Comparison of ENCODE assay signal across 26 mouse cellular contexts in the genomic region with DNA sequence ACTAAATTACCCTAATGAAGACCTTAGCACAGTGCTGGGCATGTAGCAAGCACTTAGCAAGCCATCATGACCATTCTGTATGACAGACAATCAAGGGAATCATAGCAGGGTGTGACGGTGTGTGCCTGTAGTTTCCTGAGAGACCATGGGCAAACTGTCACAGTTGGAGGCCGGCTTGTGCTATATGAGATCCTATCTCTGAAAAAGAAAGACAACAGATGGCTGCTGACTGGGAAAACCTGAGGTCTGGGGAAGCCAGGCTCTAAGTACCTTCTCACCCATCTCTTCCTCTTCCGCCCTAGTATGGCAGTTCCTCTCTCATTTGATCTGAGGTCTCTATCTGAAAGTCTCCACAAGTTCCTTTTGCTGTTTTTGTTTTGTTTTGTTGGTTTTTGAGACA. TPM values are rescaled to one million over a fixed set of nuclear protein-coding genes. Genes with fewer than 3 reads are reported as not detected.
DNase-seq lines count a peak whose midpoint lies in the region; ATAC-seq and TF ChIP-seq lines count a peak whose summit lies in the region.
"Had no signal": no experiment of that assay in that cellular context is flagged by ENCODE, and none has a peak within 500 bp of the region (broad histone marks: within the 10 kb centered on the region; RNA-seq: fewer than 3 reads in every experiment).

No protein-coding gene starts in this region.

- no peak overlapping the region for H3K4me3 ChIP-seq in liver, embryonic 14.5 days (ENCODE audit: insufficient read depth in 1 of 2, low read depth in 2 of 2, low read length in 2 of 2)
- H3K4me3 ChIP-seq in lung, postnatal 0 days (ENCODE audit: low read depth, low read length): no peak overlapping the region
- H3K4me3 ChIP-seq: embryonic facial prominence, embryonic 12.5 days; heart, adult 2 months; heart, embryonic 15.5 days; hindbrain, embryonic 15.5 days; intestine, embryonic 15.5 days; limb, embryonic 13.5 days had no signal

- H3K4me2 ChIP-seq in liver, embryonic 14.5 days (ENCODE audit: low read depth): no peak overlapping the region
- H3K4me2 ChIP-seq in lung, postnatal 0 days (replicated peaks; ENCODE audit: low read depth, low read length): no peak overlapping the region
- H3K4me2 ChIP-seq: embryonic facial prominence, embryonic 12.5 days; heart, embryonic 15.5 days; hindbrain, embryonic 15.5 days; intestine, embryonic 15.5 days; limb, embryonic 13.5 days; lung, embryonic 14.5 days had no signal

- 39% methylated on average over 3 of the region's 3 CpGs for WGBS in liver, embryonic 14.5 days (ENCODE audit: insufficient replicate concordance)
- 83% methylated on average over 3 of the region's 3 CpGs for WGBS in lung, postnatal 0 days

- peaks cover 8% of the 10 kb centered on the region for H3K36me3 ChIP-seq in liver, embryonic 14.5 days (replicated peaks; ENCODE audit: control insufficient read depth, insufficient read depth, low read depth)
- no peaks in the 10 kb centered on the region for H3K36me3 ChIP-seq in lung, postnatal 0 days (ENCODE audit: insufficient read depth, low read length)

- peaks cover 59 to 63% of the 10 kb centered on the region in 2 experiments for H3K4me1 ChIP-seq in liver, embryonic 14.5 days (replicated peaks; ENCODE audit: control insufficient read depth in 2 of 2, insufficient read depth in 2 of 2, low read length in 1 of 2)
- no peaks in the 10 kb centered on the region for H3K4me1 ChIP-seq in lung, postnatal 0 days (ENCODE audit: insufficient read depth, low read depth, low read length)

- peak; percentile 48 for DNase-seq in cerebellum, adult 11-12 months
- DNase-seq in cerebellum, postnatal 4 days (ENCODE audit: low spot score in 2 of 2): no peak
- peak; percentile 43 for DNase-seq in MN1 (ENCODE audit: low spot score)
- peak; percentile 38 to 54 for DNase-seq in cerebellum, postnatal 14 days
- no peak for DNase-seq in liver, embryonic 14.5 days (ENCODE audit: low read depth in 3 of 3, low spot score in 3 of 3)
- no peak for DNase-seq in lung, postnatal 0 days (ENCODE audit: low spot score)
- DNase-seq in B cell, adult 2 months: no peak
- DNase-seq: adrenal gland, adult 8-10 months; forebrain, postnatal 0 days; gastrocnemius, postnatal 36 days; heart, adult 2 months; heart, postnatal 36 days; kidney, adult 9 months; kidney, postnatal 14 days; layer of hippocampus, postnatal 36 days; lung, embryonic 14.5 days; lung, postnatal 4 days; thymus, postnatal 14 days had no signal

- no peak for TF ChIP-seq CTCF in liver, embryonic 14.5 days (IDR thresholded peaks at IDR 0.05; ENCODE audit: low read depth)
- TF ChIP-seq CTCF in lung, postnatal 0 days (IDR thresholded peaks at IDR 0.05): no peak

- H3K27me3 ChIP-seq in liver, embryonic 14.5 days (ENCODE audit: control insufficient read depth, insufficient read depth, low read length): no peaks in the 10 kb centered on the region
- H3K27me3 ChIP-seq in lung, postnatal 0 days (replicated peaks; ENCODE audit: insufficient read depth, low read length): no peaks in the 10 kb centered on the region
- H3K27me3 ChIP-seq: embryonic facial prominence, embryonic 12.5 days; heart, embryonic 15.5 days; hindbrain, embryonic 15.5 days; intestine, embryonic 15.5 days; limb, embryonic 13.5 days had no signal

- no peak overlapping the region for H3K9ac ChIP-seq in liver, embryonic 14.5 days (replicated peaks)
- H3K9ac ChIP-seq in lung, postnatal 0 days (replicated peaks; ENCODE audit: low read depth): no peak overlapping the region
- H3K9ac ChIP-seq: embryonic facial prominence, embryonic 12.5 days; forebrain, postnatal 0 days; heart, embryonic 15.5 days; hindbrain, embryonic 15.5 days; intestine, embryonic 15.5 days; limb, embryonic 13.5 days; lung, embryonic 14.5 days had no signal

- ATAC-seq in liver, embryonic 14.5 days (ENCODE audit: insufficient read depth): no peak
- ATAC-seq in lung, postnatal 0 days: no peak
- ATAC-seq in megakaryocyte-erythroid progenitor cell, adult 5-6 weeks (replicated peaks; ENCODE audit: low FRiP score, low TSS enrichment, poor library complexity, severe bottlenecking): no peak
- ATAC-seq: activated CD4-positive, CD25-positive, alpha-beta regulatory T cell, adult 4 months; forebrain, postnatal 0 days; intestine, embryonic 15.5 days; midbrain, embryonic 16.5 days had no signal

- no peaks in the 10 kb centered on the region for H3K9me3 ChIP-seq in liver, embryonic 14.5 days (ENCODE audit: control insufficient read depth, low read length)
- no peaks in the 10 kb centered on the region for H3K9me3 ChIP-seq in lung, postnatal 0 days (ENCODE audit: low read length)
- H3K9me3 ChIP-seq: embryonic facial prominence, embryonic 12.5 days; heart, embryonic 15.5 days; hindbrain, embryonic 15.5 days; intestine, embryonic 15.5 days; limb, embryonic 13.5 days had no signal

- TF ChIP-seq EP300 in liver, embryonic 14.5 days (IDR thresholded peaks at IDR 0.05; ENCODE audit: low read depth): no peak
- TF ChIP-seq EP300 in lung, postnatal 0 days (IDR thresholded peaks at IDR 0.05): no peak

- H3K27ac ChIP-seq in liver, embryonic 14.5 days: peak overlapping the region; percentile 94
- no peak overlapping the region for H3K27ac ChIP-seq in lung, postnatal 0 days (ENCODE audit: low read length)
- H3K27ac ChIP-seq: embryonic facial prominence, embryonic 12.5 days; heart, adult 2 months; heart, embryonic 15.5 days; hindbrain, embryonic 15.5 days; intestine, embryonic 15.5 days; limb, embryonic 13.5 days had no signal

RNA-seq across cellular contexts. Expression of gene Polr2h, which starts 11.7 kb away (rescaled TPM):
- polyA plus RNA-seq in liver, embryonic 14.5 days (2012; rRNA removed): 21.5 and 30.1 TPM in 2 replicates
- 45.4 and 49.6 TPM in 2 replicates for polyA plus RNA-seq in liver, embryonic 14.5 days (2014; fragmentation: Nextera tagmentation; extraction: Ambion mirVana)
- polyA plus RNA-seq in lung, postnatal 0 days (2015; fragmentation: Nextera tagmentation; extraction: Ambion mirVana): 37.5 and 48.2 TPM in 2 replicates
- total RNA-seq in megakaryocyte-erythroid progenitor cell, adult 5-6 weeks (2014; fragmentation: Nextera tagmentation): 81.4 and 97.1 TPM in 2 replicates
- 103 and 142 TPM in 2 replicates for total RNA-seq in megakaryocyte-erythroid progenitor cell, adult 5-6 weeks (2017)

RNA-seq across cellular contexts. Expression of gene Clcn2, which starts 11.8 kb away (rescaled TPM):
- 16.7 and 20.9 TPM in 2 replicates for polyA plus RNA-seq in liver, embryonic 14.5 days (2012; rRNA removed)
- 4.9 and 5.6 TPM in 2 replicates for polyA plus RNA-seq in liver, embryonic 14.5 days (2014; fragmentation: Nextera tagmentation; extraction: Ambion mirVana)
- polyA plus RNA-seq in lung, postnatal 0 days (2015; fragmentation: Nextera tagmentation; extraction: Ambion mirVana): 1.8 and 1.9 TPM in 2 replicates
- 16.7 and 29.1 TPM in 2 replicates for total RNA-seq in megakaryocyte-erythroid progenitor cell, adult 5-6 weeks (2014; fragmentation: Nextera tagmentation)
- total RNA-seq in megakaryocyte-erythroid progenitor cell, adult 5-6 weeks (2017): 4.9 and 8.0 TPM in 2 replicates

RNA-seq across cellular contexts. Expression of gene Fam131a, which starts 12.7 kb away (rescaled TPM):
- 1.0 and 1.4 TPM in 2 replicates for polyA plus RNA-seq in liver, embryonic 14.5 days (2012; rRNA removed)
- polyA plus RNA-seq in liver, embryonic 14.5 days (2014; fragmentation: Nextera tagmentation; extraction: Ambion mirVana): 1.3 TPM in 2 replicates
- 8.4 and 8.9 TPM in 2 replicates for polyA plus RNA-seq in lung, postnatal 0 days (2015; fragmentation: Nextera tagmentation; extraction: Ambion mirVana)
- not detected in 2 replicates for total RNA-seq in megakaryocyte-erythroid progenitor cell, adult 5-6 weeks (2014; fragmentation: Nextera tagmentation)
- 0.85 TPM in 1 of 2 replicates, not detected in the other for total RNA-seq in megakaryocyte-erythroid progenitor cell, adult 5-6 weeks (2017)

RNA-seq across cellular contexts. Expression of gene Chrd, which starts 27.1 kb away (rescaled TPM):
- 0.42 and 0.71 TPM in 2 replicates for polyA plus RNA-seq in liver, embryonic 14.5 days (2012; rRNA removed)
- 0.21 and 0.24 TPM in 2 replicates for polyA plus RNA-seq in liver, embryonic 14.5 days (2014; fragmentation: Nextera tagmentation; extraction: Ambion mirVana)
- 1.5 and 1.7 TPM in 2 replicates for polyA plus RNA-seq in lung, postnatal 0 days (2015; fragmentation: Nextera tagmentation; extraction: Ambion mirVana)
- not detected in 2 replicates for total RNA-seq in megakaryocyte-erythroid progenitor cell, adult 5-6 weeks (2014; fragmentation: Nextera tagmentation)
- not detected in 2 replicates for total RNA-seq in megakaryocyte-erythroid progenitor cell, adult 5-6 weeks (2017)
- polyA plus RNA-seq: activated CD4-positive, CD25-positive, alpha-beta regulatory T cell, adult 4 months had no signal

RNA-seq across cellular contexts. Expression of gene Thpo, which starts 28.5 kb away (rescaled TPM):
- polyA plus RNA-seq in liver, embryonic 14.5 days (2012; rRNA removed): 2.8 and 3.6 TPM in 2 replicates
- polyA plus RNA-seq in liver, embryonic 14.5 days (2014; fragmentation: Nextera tagmentation; extraction: Ambion mirVana): 3.6 and 3.7 TPM in 2 replicates
- polyA plus RNA-seq in lung, postnatal 0 days (2015; fragmentation: Nextera tagmentation; extraction: Ambion mirVana): 0.54 and 0.81 TPM in 2 replicates
- not detected in 2 replicates for total RNA-seq in megakaryocyte-erythroid progenitor cell, adult 5-6 weeks (2014; fragmentation: Nextera tagmentation)
- not detected in 2 replicates for total RNA-seq in megakaryocyte-erythroid progenitor cell, adult 5-6 weeks (2017)

Comparison
In these comparisons a context has a peak if more than half of its experiments do, and no peak if none do; other contexts are left out.
1. DNase-seq: peak in cerebellum, adult 11-12 months (single experiment), MN1 (single experiment) and cerebellum, postnatal 14 days (2 of 2); none in cerebellum, postnatal 4 days (0 of 2), liver, embryonic 14.5 days (0 of 3), lung, postnatal 0 days (single experiment) and B cell, adult 2 months (0 of 2).